ENCODE assay signal across 31 mouse cellular contexts in genomic region chr17:57788161-57788799, GRCm38 (mm10). TPM values are rescaled to one million over a fixed set of nuclear protein-coding genes. Genes with fewer than 3 reads are reported as not detected.
"Had no signal": no experiment of that assay in that cellular context is flagged by ENCODE, and none has a peak within 500 bp of the region (broad histone marks: within the 10 kb centered on the region; RNA-seq: fewer than 3 reads in every experiment).

No protein-coding gene starts in this region.

- H3K9me3 ChIP-seq: heart, embryonic 15.5 days; hindbrain, embryonic 15.5 days; limb, embryonic 15.5 days; liver, embryonic 12.5 days had no signal

- H3K4me1 ChIP-seq: heart, embryonic 13.5 days; heart, embryonic 15.5 days; hindbrain, embryonic 13.5 days; hindbrain, embryonic 15.5 days; limb, embryonic 13.5 days; limb, embryonic 15.5 days; liver, embryonic 12.5 days had no signal

- H3K4me2 ChIP-seq: heart, embryonic 11.5 days; heart, embryonic 13.5 days; heart, embryonic 15.5 days; hindbrain, embryonic 13.5 days; hindbrain, embryonic 15.5 days; limb, embryonic 13.5 days; limb, embryonic 15.5 days; liver, embryonic 12.5 days had no signal

- H3K9ac ChIP-seq: forebrain, postnatal 0 days; heart, embryonic 13.5 days; heart, embryonic 15.5 days; hindbrain, embryonic 13.5 days; hindbrain, embryonic 15.5 days; limb, embryonic 13.5 days; limb, embryonic 15.5 days; liver, embryonic 12.5 days; liver, embryonic 14.5 days had no signal

- H3K36me3 ChIP-seq: heart, embryonic 13.5 days; heart, embryonic 15.5 days; hindbrain, embryonic 13.5 days; hindbrain, embryonic 15.5 days; limb, embryonic 13.5 days; limb, embryonic 15.5 days; liver, embryonic 12.5 days had no signal

- H3K27me3 ChIP-seq: heart, embryonic 13.5 days; heart, embryonic 15.5 days; hindbrain, embryonic 13.5 days; hindbrain, embryonic 15.5 days; limb, embryonic 13.5 days; limb, embryonic 15.5 days; liver, embryonic 12.5 days had no signal

- DNase-seq: forebrain, postnatal 0 days; gastrocnemius, postnatal 14 days; gastrocnemius, postnatal 36 days; heart, adult 11 months; heart, adult 2 months; heart, postnatal 14 days; heart, postnatal 36 days; kidney, postnatal 10 days; kidney, postnatal 25 days; kidney, postnatal 4 days; layer of hippocampus, postnatal 36 days; left cerebral cortex, postnatal 4 days had no signal

- H3K4me3 ChIP-seq: heart, adult 2 months; heart, embryonic 13.5 days; heart, embryonic 15.5 days; hindbrain, embryonic 13.5 days; hindbrain, embryonic 15.5 days; layer of hippocampus, adult 2 months; limb, embryonic 13.5 days; limb, embryonic 15.5 days; liver, embryonic 12.5 days had no signal

- ATAC-seq: forebrain, postnatal 0 days; liver, embryonic 12.5 days had no signal

- H3K27ac ChIP-seq: heart, adult 2 months; heart, embryonic 13.5 days; heart, embryonic 15.5 days; hindbrain, embryonic 13.5 days; hindbrain, embryonic 15.5 days; layer of hippocampus, adult 2 months; limb, embryonic 13.5 days; limb, embryonic 15.5 days; liver, embryonic 12.5 days; liver, embryonic 14.5 days had no signal

RNA-seq across cellular contexts. Expression of gene Cntnap5c, which starts 18.9 kb away (rescaled TPM):
- polyA plus RNA-seq: gonadal fat pad, adult 2 months; heart, adult 2 months; heart, embryonic 11.5 days; heart, embryonic 13.5 days; heart, embryonic 15.5 days; heart, postnatal 0 days; hindbrain, embryonic 11.5 days; intestine, embryonic 14.5 days; kidney, embryonic 16.5 days; limb, embryonic 11.5 days; limb, embryonic 13.5 days; limb, embryonic 15.5 days; liver, adult 2 months; liver, embryonic 12.5 days; liver, embryonic 14.5 days; liver, embryonic 16.5 days had no signal

RNA-seq across cellular contexts. Expression of gene Gm21834, which starts 46.3 kb away (rescaled TPM):
- polyA plus RNA-seq: forebrain, postnatal 0 days; gonadal fat pad, adult 2 months; heart, adult 2 months; heart, embryonic 11.5 days; heart, embryonic 13.5 days; heart, embryonic 15.5 days; heart, postnatal 0 days; hindbrain, embryonic 11.5 days; hindbrain, embryonic 13.5 days; hindbrain, embryonic 15.5 days; intestine, embryonic 14.5 days; kidney, embryonic 14.5 days; kidney, embryonic 16.5 days; limb, embryonic 11.5 days; limb, embryonic 13.5 days; limb, embryonic 15.5 days; liver, adult 2 months; liver, embryonic 12.5 days; liver, embryonic 14.5 days; liver, embryonic 16.5 days had no signal
